Mouse (Mus musculus): ENCODE results near the gene Dcps. TPM values are rescaled to one million over a fixed set of nuclear protein-coding genes. Genes with fewer than 3 reads are reported as not detected.

Gene Dcps
- 10 to 100 TPM; 25.9 to 27.2 TPM for total RNA-seq (2021)

DNA sequence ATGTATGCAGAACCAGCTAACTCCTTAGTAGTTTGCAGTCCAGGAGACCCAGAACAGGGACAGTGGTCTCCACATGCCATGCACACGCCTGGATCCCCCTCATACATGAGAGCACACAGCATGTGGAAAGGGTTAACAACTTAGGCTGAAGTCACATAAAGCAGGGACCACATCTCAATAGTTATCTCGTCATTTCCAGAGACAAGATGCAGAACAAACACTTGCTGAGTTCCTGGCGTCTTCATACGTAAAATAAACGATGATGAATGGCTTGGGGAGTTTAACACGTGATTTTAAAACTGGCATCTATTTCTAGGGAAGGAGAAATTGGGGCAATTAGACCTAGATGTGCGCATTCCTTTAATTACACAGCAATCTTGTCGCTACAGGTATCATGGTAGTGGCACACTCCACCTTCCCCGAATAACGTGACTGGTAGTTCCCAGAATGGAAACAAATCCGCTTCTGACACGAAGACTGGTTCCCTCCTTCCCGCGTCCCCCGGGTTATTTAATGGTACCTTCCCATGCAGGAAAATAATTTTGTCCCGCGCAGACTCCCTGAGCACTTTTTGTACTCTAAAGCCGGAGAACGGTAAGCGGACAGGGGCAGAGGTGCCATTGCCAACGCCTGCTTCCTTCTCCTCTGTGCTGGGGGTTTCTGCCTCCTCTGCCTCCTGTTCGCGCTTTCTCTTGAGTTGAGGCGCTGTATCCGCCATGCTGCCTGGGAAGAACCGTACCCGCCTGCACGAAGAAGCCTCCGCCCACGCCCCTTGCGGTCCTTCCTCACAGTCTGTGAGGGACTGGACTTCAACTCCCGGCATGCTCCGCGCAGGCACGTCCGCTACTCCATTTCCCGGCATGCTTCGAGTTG is at the start of gene Dcps:
TSS of gene Dcps (minus strand) at position 811 of the 873 bp plus-strand sequence.
- DNase-seq = peak; percentile 95
- intact Hi-C loops (cut with DNase I) = no loop called here

DNA sequence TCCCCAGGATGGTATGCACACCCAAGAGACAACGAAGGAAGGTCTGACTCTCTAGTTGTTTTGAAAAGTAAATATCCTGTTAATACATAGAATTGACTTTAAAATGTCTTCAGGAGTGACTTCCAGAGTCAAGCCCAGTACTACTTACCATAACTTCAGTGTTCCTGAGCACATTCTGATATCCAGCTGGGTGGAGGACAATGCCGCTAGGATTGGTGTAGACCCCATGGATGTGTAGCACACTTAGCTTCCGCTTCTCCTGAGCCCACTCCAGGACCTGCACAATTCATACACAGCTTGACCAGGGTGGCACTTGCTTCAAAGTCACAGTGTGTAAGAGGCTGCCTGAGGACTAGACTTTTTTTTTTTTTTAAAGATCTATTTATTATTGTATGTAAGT is 47.6 kb upstream of the Dcps start:
- no peak for DNase-seq
- intact Hi-C loops (cut with DNase I) = no loop called here

DNA sequence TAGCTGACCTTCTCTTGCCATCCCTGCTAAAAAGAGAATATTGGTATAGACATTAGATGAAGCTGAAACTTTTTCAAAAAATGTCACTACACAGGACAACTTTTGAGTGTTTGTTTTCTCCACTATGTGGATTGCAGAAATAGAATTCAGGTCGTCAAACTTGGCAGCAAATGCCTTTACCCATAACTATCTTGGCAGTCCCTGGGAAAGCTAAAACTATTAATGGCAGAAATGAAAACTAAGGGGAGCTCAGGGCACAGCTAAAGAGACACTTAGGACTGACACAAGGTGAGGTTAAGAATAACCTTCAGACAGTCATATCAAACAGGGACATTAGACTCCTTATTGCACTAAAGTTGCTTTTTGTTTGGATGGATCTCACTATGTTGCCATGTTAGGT is 42.1 kb upstream of the Dcps start:
- intact Hi-C loops (cut with DNase I) = loop anchor here (10.0 kb wide), 1 partner anchor 327 kb away; no protein-coding TSS in a partner anchor
- no peak for DNase-seq

DNA sequence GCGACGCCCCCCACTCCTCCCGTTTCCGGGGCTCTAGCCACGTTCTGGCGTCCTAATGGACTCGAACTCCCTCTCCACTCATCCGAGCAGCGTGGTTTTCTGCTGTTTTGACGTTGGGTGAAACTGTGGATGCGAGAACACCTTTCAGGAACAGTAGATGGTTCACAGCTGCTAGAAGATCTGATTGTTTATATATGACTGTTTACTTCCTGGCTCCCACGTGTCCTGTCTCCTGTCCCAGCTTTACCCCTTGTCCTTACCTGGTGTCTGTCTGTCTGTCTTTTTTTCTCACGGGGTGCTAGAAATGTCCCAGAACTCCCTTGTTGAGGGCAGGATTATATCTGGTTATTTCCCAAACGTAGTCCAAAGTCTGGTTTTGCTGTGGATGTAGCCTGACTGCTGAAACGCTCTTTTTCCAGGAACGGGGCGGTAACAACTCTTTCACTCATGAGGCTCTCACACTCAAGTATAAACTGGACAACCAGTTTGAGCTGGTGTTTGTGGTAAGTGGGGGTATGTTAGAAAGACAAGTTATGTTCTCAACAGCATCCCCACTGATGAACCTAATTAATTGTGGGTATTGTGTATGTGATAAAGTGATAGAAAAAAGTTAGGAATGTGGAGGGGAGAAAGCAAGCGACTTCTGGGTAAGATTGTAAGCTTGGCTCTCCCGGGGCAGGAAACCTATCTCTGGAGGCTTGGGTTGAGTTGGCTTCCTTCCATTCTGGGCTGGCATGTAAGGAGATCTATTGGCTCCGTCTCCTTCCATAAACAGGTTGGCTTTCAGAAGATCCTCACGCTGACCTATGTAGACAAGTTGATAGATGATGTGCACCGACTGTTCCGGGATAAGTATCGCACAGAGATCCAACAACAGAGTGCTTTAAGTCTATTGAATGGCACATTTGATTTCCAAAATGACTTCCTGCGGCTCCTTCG is 36.0 kb upstream of the Dcps start:
- intact Hi-C loops (cut with DNase I) = loop anchor here (10.0 kb wide), 1 partner anchor 333 kb away; no protein-coding TSS in a partner anchor
- no peak for DNase-seq

DNA sequence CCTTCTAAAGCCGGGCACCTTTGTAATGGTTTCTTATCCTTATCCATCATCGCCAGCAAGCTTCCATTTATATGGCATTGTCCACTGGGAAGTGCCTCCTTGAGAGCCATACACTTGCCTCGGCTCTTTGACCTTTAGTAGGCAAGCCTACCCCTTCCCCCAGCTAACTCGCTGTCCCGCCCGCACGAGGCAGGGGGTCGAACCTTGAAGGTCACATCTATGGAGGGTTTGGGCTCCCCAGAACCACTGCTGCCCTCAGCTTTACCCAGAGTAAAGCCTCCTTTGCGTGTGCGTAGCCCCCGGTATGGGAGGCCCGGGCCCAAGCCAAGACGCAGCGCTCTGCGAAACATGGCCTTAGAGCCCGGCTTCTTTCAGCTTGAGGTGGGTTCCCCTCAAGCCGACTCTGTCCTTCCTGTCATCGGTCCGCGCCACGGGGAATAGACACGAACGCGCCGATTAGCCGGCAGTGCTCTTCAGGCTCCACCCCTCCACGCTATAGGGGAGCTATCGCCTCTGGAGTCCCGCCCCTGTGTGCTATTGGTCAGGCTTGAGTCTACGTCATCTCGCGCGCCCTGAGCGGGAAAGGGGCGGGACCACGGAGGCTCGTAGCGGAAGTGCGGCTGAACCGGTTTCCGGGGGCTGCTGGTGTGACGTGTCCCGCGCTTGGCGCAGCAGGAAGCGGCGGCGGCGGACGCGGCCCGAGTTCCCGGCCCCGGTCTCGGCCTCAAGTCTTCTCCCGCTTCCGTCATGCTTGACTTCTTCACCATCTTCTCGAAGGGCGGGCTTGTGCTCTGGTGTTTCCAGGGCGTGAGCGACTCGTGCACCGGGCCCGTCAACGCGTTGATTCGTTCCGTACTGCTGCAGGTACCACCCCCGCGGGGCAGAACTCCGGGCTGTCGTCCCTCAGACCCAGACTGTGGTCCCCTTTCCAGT is 34.9 kb upstream of the Dcps start, which contains the start of gene Foxred1:
TSS of gene Foxred1 (minus strand) at position 514 of the 933 bp plus-strand sequence.
- DNase-seq = peak; percentile 99
- intact Hi-C loops (cut with DNase I) = loop anchor here (10.0 kb wide), 1 partner anchor 334 kb away; no protein-coding TSS in a partner anchor

DNA sequence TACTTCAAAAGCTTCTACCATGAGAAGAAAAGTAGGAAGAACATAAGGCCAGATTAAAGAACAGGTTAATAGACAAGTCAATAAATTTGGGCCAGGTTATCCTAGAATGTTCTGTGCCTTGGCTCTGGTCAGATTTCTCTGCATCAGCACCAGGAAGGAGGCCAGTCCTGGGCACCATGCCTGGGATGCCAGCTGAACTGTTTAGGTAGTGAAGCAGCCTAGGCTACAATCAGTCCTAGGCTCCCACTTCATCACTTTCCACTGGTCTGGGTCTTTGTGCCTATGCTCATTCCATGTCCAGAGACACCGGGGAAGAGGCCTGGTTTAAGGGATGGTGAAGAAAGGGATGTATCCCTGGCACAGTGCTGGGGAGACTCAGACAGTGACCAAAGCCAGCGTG is 28.6 kb upstream of the Dcps start:
- DNase-seq = no peak
- intact Hi-C loops (cut with DNase I) = no loop called here

DNA sequence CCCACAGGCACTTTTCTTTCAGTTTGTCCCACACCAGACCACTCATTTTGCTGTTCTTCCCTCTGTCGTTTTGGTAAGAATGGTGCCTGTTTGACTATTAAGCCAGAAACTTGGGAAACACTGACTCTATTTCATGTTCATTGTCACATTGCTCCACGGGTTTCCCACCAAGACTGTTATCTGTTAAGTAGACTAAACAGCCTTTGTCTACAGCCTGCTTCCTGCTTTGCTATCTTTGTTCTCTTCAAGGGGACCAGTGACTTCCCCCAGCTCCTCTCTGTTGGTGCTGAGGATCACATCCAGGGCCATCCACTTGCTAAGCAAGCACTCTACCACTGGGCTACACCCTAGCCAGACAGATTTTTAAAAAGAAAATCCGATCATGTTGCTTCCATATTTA is 27.7 kb upstream of the Dcps start:
- no peak for DNase-seq
- intact Hi-C loops (cut with DNase I) = no loop called here

DNA sequence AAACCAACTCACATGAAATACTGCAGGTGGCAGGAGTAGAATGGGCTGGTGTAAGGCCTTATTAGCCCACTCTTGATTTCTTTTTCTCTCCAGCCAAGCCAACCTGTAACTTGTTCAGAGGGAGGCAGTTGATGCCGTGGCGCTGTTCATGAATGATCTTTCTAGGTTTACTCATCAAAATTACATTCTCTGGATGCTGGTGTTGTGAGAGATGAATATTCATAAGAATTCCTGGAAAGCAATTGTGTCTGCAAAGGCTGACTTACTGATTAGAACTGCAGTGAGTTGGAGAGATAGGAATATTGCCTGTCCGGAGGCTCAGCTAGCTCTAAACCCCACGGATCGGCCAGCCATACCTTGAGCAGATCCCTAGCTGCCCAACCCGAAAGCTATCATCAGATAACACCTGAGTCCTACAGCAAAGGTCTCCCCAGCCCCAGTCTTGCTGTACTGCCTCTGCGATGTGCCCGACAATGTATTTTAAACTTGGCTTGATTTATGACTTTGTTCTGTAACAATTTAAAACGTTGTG is 24.7 kb upstream of the Dcps start:
- no peak for DNase-seq
- intact Hi-C loops (cut with DNase I) = no loop called here

DNA sequence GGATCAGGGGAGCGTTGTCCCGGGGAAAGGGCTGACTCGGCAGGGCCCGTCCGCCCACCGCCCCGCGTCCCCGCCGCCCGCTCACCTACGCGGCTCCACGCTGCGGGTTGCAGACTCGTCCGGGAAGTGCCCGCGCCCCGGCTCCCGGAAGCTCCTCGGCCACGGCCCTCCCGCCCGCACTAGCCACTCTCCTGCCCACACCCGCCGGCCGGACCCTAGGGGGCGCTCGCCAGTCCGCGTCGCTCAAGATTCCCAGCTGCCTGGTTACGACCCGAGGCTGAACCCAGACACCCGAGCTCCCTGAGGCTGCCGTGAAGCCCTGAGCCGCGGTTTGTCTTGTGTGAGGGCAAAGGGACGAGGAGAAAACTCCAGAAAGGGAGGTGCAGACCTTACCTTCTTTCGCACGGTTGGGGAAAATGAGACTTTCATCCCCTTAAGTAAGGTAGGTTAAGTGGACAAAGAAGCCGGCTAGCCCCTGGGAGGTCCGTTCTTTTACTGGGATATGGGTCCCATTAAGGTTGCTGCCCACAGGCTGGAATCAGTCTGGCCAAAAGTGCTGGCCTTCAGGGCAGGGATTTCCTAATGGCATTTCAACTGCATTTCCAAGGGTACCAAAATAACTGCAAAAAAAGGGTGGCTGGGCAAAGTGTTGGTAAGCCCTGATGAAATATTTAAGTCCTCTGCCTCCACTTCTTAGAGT is 24.1 kb upstream of the Dcps start, which contains the start of the genes Srpr and Tirap:
TSS of gene Srpr (plus strand) at position 404 of the 700 bp plus-strand sequence.
TSS of gene Tirap (minus strand) at position 520 of the 700 bp plus-strand sequence.
- DNase-seq = peak; percentile 94
- intact Hi-C loops (cut with DNase I) = no loop called here

DNA sequence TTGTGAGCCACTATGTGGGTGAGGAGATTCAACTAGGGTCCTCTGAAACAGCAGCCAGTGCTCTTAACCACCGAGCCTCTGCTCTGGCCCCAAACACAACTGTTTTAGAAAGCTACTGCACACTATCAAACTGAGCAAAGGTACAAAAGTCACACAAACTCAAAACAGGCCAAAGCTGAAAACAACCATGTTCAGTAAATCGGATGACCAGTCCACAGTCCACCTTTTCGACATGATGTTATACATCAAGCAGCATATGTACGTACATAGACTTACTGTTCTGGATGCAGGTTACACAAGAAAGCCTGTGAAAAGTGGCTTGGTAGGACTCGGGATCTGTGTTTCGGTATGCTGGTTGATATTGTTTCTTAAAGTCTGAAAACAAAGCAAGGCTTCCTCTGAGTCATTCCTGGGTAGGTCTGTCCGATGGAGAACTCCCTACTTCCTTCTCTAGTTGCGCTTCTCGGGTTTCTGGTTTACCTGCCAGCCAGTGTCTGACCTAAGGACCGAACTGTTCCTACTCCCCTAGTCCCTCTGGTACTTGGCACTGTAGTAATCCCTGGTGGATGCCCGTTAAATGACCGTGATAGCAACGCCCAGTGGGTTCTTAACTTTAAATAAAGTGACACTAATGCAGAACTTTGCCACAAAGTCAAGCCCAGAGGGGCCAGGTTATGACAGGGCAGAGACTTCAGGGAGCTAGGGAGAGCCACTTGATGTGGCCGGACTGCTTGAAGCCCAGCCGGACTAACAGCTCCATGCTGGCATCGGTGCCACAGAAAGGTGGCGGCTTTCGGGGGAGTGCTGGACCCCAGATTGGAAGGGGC is 23.3 kb upstream of the Dcps start:
- DNase-seq = no peak
- intact Hi-C loops (cut with DNase I) = no loop called here

DNA sequence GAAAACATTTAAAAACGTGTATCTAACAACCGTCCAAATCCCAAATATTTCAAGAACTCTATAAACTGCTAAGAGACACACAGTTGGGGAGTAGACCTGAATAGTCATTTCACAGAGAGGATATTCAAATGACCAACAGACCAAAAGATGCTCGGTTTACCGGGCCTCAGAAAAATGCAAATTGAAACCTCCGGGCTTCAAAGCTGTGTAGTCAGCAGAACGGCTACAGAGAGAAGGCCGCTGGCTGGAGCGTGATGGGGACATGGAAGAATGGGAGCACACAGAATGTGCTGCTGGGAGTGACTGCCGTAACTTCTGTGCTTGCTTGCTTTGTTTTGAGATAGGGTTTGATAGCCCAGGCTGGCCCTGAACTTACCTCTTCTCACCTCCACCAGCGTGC is 22.5 kb upstream of the Dcps start:
- intact Hi-C loops (cut with DNase I) = no loop called here
- no peak for DNase-seq

DNA sequence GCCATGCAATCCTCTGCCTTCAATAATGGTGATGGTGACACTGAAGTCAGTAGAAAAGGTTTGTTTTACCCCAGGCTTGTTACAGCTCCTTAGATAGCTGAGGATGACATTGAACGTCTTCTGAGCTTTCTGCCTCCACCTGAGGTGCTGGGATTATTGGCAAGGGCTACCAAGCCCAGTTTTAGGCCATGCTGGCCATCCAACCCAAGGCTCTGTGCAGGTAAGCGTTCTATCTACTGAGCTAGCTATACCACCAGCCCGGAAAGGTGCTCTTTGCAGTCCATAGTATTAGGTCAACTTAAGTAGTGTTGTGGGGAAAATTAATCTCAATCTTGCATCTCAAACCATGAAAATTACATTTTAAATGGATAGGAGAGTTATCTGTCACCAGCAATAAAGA is 21.8 kb upstream of the Dcps start:
- no peak for DNase-seq
- intact Hi-C loops (cut with DNase I) = no loop called here

DNA sequence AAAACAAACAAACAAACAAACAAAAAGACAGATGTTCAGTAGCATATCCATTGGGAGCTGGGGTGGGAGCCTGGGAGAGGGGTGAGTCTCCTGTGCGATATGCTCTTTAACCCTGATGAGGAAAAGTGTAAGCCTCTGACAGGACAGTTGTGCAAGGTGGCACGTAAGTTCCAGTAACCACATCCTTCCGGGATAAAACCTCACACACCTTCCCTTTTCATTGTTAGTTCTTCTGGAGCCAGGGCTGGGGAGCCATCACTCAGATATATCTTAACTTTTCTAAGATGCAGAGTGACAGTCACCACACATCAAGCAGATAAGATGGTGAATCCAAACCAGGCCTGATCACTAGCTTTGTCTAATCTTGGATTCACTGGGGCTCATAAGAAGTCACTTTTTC is 18.2 kb upstream of the Dcps start:
- no peak for DNase-seq
- intact Hi-C loops (cut with DNase I) = no loop called here

DNA sequence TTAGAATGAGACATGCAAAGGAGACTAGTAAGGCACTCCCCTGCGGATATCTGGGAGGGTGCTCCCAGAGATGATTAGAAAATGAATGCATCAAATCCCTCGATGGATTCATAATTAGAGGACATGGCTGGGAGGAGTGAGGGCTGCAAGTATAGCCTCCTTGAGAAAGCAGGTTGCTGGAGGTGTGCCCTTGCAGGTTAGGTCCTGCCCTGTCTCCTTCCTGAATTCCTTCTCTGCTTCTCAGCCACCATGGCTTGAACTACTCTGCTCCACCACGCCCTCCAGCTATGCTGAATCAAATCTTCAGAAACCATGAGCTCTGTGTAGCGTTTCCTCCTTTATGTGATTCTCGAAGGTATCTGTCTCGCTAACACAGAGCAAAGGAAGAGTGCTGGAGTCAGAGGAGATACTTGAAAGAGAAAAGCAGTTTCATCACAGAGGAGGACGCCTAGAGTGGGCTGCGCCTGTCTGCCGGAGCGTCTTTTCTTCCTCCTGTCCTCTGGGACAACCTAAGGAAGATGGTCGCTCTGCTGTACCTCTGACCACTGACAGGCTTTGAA is 17.2 kb upstream of the Dcps start:
- no peak for DNase-seq
- intact Hi-C loops (cut with DNase I) = no loop called here

DNA sequence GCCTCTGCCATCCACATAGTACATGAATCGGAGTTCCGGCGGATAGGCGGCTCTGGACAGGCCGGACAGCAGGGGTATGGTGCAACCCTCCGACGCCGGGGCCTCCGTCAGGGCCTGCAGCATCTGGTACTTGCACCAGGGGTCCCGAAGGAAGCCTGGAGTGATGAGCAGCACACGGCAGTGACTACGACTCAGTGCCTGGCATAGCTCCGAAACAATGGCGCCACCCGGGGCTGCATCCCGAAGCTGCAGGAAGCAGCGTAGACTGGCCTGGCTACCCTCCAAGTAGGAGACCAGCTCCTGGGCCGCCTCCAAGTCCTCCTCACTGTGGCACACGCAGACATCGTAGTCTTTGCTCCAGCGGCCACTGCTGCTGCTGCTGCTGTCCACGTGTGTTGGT is 12.8 kb upstream of the Dcps start:
- intact Hi-C loops (cut with DNase I) = no loop called here
- DNase-seq = peak; percentile 80

DNA sequence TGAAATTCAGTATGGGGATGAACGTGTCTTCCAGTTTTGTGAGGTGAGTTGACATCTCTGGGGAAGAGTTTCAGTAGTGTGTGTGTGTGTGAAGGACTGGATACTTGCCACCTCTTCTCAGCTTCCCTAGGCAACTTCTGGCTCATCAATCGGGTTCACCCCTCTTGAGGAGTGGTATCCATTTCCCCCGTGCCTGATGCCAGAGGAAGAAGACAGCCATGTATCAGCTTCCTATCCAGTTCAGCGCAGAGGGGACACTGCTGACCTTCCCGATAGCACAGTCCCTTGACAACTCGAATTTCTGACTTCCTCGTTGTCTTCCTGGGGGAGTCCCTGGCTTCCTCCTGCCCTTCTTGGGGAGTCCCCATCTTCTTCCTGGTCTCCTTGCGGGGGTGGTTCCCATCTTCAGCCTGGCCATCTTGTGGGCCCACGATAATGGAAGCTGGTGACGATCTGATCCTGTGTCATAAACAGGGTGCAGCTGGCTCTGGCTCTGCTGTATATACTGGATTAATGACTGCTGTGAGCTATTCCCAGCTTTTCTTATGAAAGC is 11.6 kb upstream of the Dcps start:
- DNase-seq = no peak
- intact Hi-C loops (cut with DNase I) = no loop called here

DNA sequence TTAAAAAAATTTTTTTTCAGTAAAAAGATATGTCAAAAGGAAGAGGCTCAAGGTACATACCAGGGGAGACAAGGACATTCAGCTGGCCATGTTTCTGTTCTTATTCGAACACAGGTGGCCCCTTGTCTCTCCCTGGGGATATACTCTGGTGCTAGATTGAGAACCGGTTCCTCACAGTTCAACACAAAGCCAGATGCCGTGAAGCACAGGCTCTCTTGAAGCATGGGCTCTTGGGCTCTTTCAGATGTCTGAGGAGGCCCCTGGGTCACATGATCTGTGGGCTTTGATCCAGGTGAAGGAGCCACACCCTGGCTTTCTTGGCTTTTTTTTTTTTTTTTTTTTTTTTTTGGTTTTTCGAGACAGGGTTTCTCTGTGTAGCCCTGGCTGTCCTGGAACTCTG is 10.6 kb upstream of the Dcps start:
- intact Hi-C loops (cut with DNase I) = no loop called here

DNA sequence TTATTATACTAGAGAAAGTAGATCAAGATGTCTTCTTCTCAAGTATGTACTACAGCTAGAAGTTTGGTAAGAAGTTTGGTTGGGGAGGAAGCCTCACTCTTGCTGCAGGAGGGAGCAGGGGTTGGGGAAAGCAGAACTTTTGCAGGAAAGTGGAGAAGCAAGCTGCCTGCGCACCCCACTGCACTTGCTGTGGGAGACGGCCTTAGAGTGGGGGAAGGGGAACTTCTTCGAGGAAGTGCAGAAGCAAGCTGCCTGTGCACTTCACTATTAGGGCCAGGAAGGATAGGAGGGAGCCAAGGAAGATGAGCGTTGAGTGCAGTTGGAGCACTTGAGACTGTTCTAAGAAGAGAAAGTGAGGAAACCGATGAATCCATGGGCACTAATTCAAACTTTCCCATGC is 7.5 kb upstream of the Dcps start:
- intact Hi-C loops (cut with DNase I) = no loop called here
- no peak for DNase-seq

More for the DNA sequence above, 10.6 kb upstream of the Dcps start:
- DNase-seq = no peak

Measured in left cerebral cortex, postnatal 4 days (tissue).